Mouse (Mus musculus): Measurements from ENCODE around the gene Usp7.

DNA sequence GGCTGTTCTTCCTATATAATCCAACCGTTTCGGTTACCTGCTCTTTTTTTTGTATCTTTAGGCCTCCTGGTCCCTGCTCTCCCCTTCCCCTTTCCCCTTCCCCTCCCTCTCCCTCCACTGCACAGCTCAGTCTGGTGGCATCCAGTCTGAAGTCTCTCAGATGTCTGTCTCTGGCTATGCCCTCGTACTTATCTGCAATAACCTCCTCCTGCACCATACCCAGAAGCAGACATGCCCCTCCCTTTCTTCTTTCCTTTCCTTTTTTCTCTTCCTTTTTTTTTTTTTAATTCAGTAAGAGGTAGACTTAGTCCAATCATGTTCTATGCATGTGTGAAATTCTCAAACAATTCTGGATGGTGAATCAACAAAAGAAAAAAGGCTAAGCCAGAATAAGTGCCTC, 48.1 kb downstream of the Usp7 start:
- TF ChIP-seq POLR2A (IDR thresholded peaks at IDR 0.05; ENCODE audit: control insufficient read depth, extremely low read depth, insufficient read depth, low read length, poor library complexity) (no peak), CTCF (IDR thresholded peaks at IDR 0.05; ENCODE audit: borderline replicate concordance, control insufficient read depth, extremely low read depth, insufficient read depth, low read length, poor library complexity) (no peak)
